Mouse (Mus musculus): ENCODE results near the gene Armc9. TPM values are rescaled to one million over a fixed set of nuclear protein-coding genes. Genes with fewer than 3 reads are reported as not detected.

Gene Armc9
- total and polyA plus RNA-seq, 2 experiments = 3.2 to 4.4 TPM

GRCm38 (mm10) chr1:86156075-86156474 lies 1.5 kb downstream of the Armc9 start:
- WGBS = 83% methylated on average over 3 of the region's 3 CpGs
- no peaks in the 10 kb centered on the region for H3K27me3 ChIP-seq (ENCODE audit: control insufficient read depth, insufficient read depth, low read length)
- DNase-seq (ENCODE audit: extremely low read depth, low read depth, low spot score) = no peak
- no peak overlapping the region for H3K9ac ChIP-seq (ENCODE audit: low read depth, low read length)
- H3K27ac ChIP-seq (replicated peaks; ENCODE audit: insufficient read depth, low read depth, low read length) = no peak overlapping the region
- peaks cover 8% of the 10 kb centered on the region; the same call in 1 of the 2 replicates for H3K4me1 ChIP-seq (ENCODE audit: control insufficient read depth, insufficient read depth, low read length)
- H3K4me3 ChIP-seq (ENCODE audit: insufficient read depth, low read depth, low read length) = no peak overlapping the region
- H3K79me2 ChIP-seq (ENCODE audit: control insufficient read depth, insufficient read depth, low read length) = no peaks in the 10 kb centered on the region
- TF ChIP-seq POLR2A (IDR thresholded peaks at IDR 0.05; ENCODE audit: extremely low read depth, insufficient read depth, low read length) (no peak), CTCF (IDR thresholded peaks at IDR 0.05; ENCODE audit: low read depth, low read length) (no peak)
- no peaks in the 10 kb centered on the region; the same call in 1 of the 2 replicates for H3K36me3 ChIP-seq (ENCODE audit: control insufficient read depth, insufficient read depth, low read length)

- H3K36me3 ChIP-seq (ENCODE audit: control insufficient read depth, insufficient read depth, low read length) = no peaks in the 10 kb centered on the region; the same call in 1 of the 2 replicates
- no peak for TF ChIP-seq CTCF (IDR thresholded peaks at IDR 0.05; ENCODE audit: low read depth, low read length)
- TF ChIP-seq POLR2A (IDR thresholded peaks at IDR 0.05; ENCODE audit: extremely low read depth, insufficient read depth, low read length) = no peak
- H3K4me3 ChIP-seq (ENCODE audit: insufficient read depth, low read depth, low read length) = no peak overlapping the region
- H3K27ac ChIP-seq (replicated peaks; ENCODE audit: insufficient read depth, low read depth, low read length) = no peak overlapping the region
- H3K79me2 ChIP-seq (ENCODE audit: control insufficient read depth, insufficient read depth, low read length) = no peaks in the 10 kb centered on the region
- H3K27me3 ChIP-seq (ENCODE audit: control insufficient read depth, insufficient read depth, low read length) = no peaks in the 10 kb centered on the region
- H3K4me1 ChIP-seq (ENCODE audit: control insufficient read depth, insufficient read depth, low read length) = peaks cover 8% of the 10 kb centered on the region; the same call in 1 of the 2 replicates
- no peak for DNase-seq (ENCODE audit: extremely low read depth, low read depth, low spot score)
- H3K9ac ChIP-seq (ENCODE audit: low read depth, low read length) = no peak overlapping the region
- WGBS = 92% methylated on average over 6 of the region's 6 CpGs
Measured at GRCm38 (mm10) chr1:86156595-86156994, 2.0 kb downstream of the Armc9 start.

- Histone ChIP-seq H3K27ac (replicated peaks; ENCODE audit: insufficient read depth, low read depth, low read length) (no peak overlapping the region), H3K4me1 (ENCODE audit: control insufficient read depth, insufficient read depth, low read length) (0 out of 2 replicates have a peak, but pooled peaks cover 4% of the 10 kb centered on the region), H3K4me3 (ENCODE audit: insufficient read depth, low read depth, low read length) (no peak overlapping the region), H3K79me2 (ENCODE audit: control insufficient read depth, insufficient read depth, low read length) (no peaks in the 10 kb centered on the region), H3K27me3 (ENCODE audit: control insufficient read depth, insufficient read depth, low read length) (no peaks in the 10 kb centered on the region), H3K36me3 (ENCODE audit: control insufficient read depth, insufficient read depth, low read length) (peaks cover 3% of the 10 kb centered on the region; the same call in 1 of the 2 replicates), H3K9ac (ENCODE audit: low read depth, low read length) (no peak overlapping the region)
- DNase-seq (ENCODE audit: extremely low read depth, low read depth, low spot score) = no peak
- WGBS = 93% methylated on average over 6 of the region's 6 CpGs
- TF ChIP-seq POLR2A (IDR thresholded peaks at IDR 0.05; ENCODE audit: extremely low read depth, insufficient read depth, low read length) (no peak), CTCF (IDR thresholded peaks at IDR 0.05; ENCODE audit: low read depth, low read length) (no peak)
Measured at GRCm38 (mm10) chr1:86160059-86160458, 5.5 kb downstream of the Armc9 start.

- Histone ChIP-seq H3K27me3 (ENCODE audit: control insufficient read depth, insufficient read depth, low read length) (no peaks in the 10 kb centered on the region), H3K9ac (ENCODE audit: low read depth, low read length) (no peak overlapping the region), H3K27ac (replicated peaks; ENCODE audit: insufficient read depth, low read depth, low read length) (no peak overlapping the region), H3K79me2 (ENCODE audit: control insufficient read depth, insufficient read depth, low read length) (no peaks in the 10 kb centered on the region), H3K36me3 (ENCODE audit: control insufficient read depth, insufficient read depth, low read length) (peaks cover 3% of the 10 kb centered on the region; the same call in 1 of the 2 replicates), H3K4me1 (ENCODE audit: control insufficient read depth, insufficient read depth, low read length) (0 out of 2 replicates have a peak, but pooled peaks cover 1% of the 10 kb centered on the region), H3K4me3 (ENCODE audit: insufficient read depth, low read depth, low read length) (no peak overlapping the region)
- WGBS = 97% methylated on average over 5 of the region's 5 CpGs
- TF ChIP-seq CTCF (IDR thresholded peaks at IDR 0.05; ENCODE audit: low read depth, low read length) (no peak), POLR2A (IDR thresholded peaks at IDR 0.05; ENCODE audit: extremely low read depth, insufficient read depth, low read length) (no peak)
- DNase-seq (ENCODE audit: extremely low read depth, low read depth, low spot score) = no peak
Measured at GRCm38 (mm10) chr1:86160479-86160878, 5.9 kb downstream of the Armc9 start.

- no peak for DNase-seq (ENCODE audit: extremely low read depth, low read depth, low spot score)
- Histone ChIP-seq H3K79me2 (ENCODE audit: control insufficient read depth, insufficient read depth, low read length) (no peaks in the 10 kb centered on the region), H3K4me3 (ENCODE audit: insufficient read depth, low read depth, low read length) (no peak overlapping the region), H3K4me1 (ENCODE audit: control insufficient read depth, insufficient read depth, low read length) (no peaks in the 10 kb centered on the region), H3K36me3 (ENCODE audit: control insufficient read depth, insufficient read depth, low read length) (peaks cover 3% of the 10 kb centered on the region; the same call in 1 of the 2 replicates), H3K27ac (replicated peaks; ENCODE audit: insufficient read depth, low read depth, low read length) (no peak overlapping the region), H3K27me3 (ENCODE audit: control insufficient read depth, insufficient read depth, low read length) (no peaks in the 10 kb centered on the region), H3K9ac (ENCODE audit: low read depth, low read length) (no peak overlapping the region)
- 96% methylated on average over 5 of the region's 5 CpGs for WGBS
- TF ChIP-seq POLR2A (IDR thresholded peaks at IDR 0.05; ENCODE audit: extremely low read depth, insufficient read depth, low read length) (no peak), CTCF (IDR thresholded peaks at IDR 0.05; ENCODE audit: low read depth, low read length) (no peak)
Measured at GRCm38 (mm10) chr1:86161061-86161460, 6.5 kb downstream of the Armc9 start.

GRCm38 (mm10) chr1:86174602-86175001 lies 20.0 kb downstream of the Armc9 start:
- H3K27ac ChIP-seq (replicated peaks; ENCODE audit: insufficient read depth, low read depth, low read length) = no peak overlapping the region
- no peak overlapping the region for H3K9ac ChIP-seq (ENCODE audit: low read depth, low read length)
- peaks cover 15% of the 10 kb centered on the region for H3K4me1 ChIP-seq (ENCODE audit: control insufficient read depth, insufficient read depth, low read length)
- DNase-seq (ENCODE audit: extremely low read depth, low read depth, low spot score) = no peak
- no peak overlapping the region for H3K4me3 ChIP-seq (ENCODE audit: insufficient read depth, low read depth, low read length)
- no peaks in the 10 kb centered on the region for H3K27me3 ChIP-seq (ENCODE audit: control insufficient read depth, insufficient read depth, low read length)
- WGBS = 96% methylated on average over 5 of the region's 5 CpGs
- H3K36me3 ChIP-seq (ENCODE audit: control insufficient read depth, insufficient read depth, low read length) = no peaks in the 10 kb centered on the region
- no peaks in the 10 kb centered on the region for H3K79me2 ChIP-seq (ENCODE audit: control insufficient read depth, insufficient read depth, low read length)
- TF ChIP-seq POLR2A (IDR thresholded peaks at IDR 0.05; ENCODE audit: extremely low read depth, insufficient read depth, low read length) (no peak), CTCF (IDR thresholded peaks at IDR 0.05; ENCODE audit: low read depth, low read length) (no peak)

Measured in liver, adult 2 months (tissue).